Mouse (Mus musculus) adrenal gland, postnatal 25 days (tissue): ENCODE results near the gene Pnpla8. TPM values are rescaled to one million over a fixed set of nuclear protein-coding genes. Genes with fewer than 3 reads are reported as not detected.
"Not testable (repeated sequence)": the region's sequence is repeated elsewhere in the genome, so short reads cannot be mapped to it uniquely, and the experiment has no call there.

Source experiments
- DNase-seq: peaks from one replicate; pipeline ENCODE4 v3.0.0; 2021; ENCODE audit warnings: mixed read lengths
- long read RNA-seq: library from polyadenylated mRNA; stranded (forward); transcript quantifications from one replicate; pipeline ENCODE4 v2.0.0, GENCODE M21; 2021
- total RNA-seq: library from RNA; stranded (reverse); gene quantifications from 2 replicates; pipeline ENCODE4 v1.2.3, GENCODE M21; 2021

Pnpla8 gene
- 120 and 127 TPM in 2 replicates for total RNA-seq
- long read RNA-seq, full-length matches to known transcripts: 172 of 218 reads
- long read RNA-seq, partial matches to known transcripts: 17 of 218 reads
- long read RNA-seq, other reads (novel, unspliced or antisense): 29 of 218 reads

- DNase-seq: not testable (repeated sequence)
These were observed at the start of gene Pnpla8 for GRCm38 (mm10) chr12:44221070-44221469. TSS of gene Pnpla8 (plus strand) at chr12:44221370.

GRCm38 (mm10) chr12:44176331-44177037 is 44.7 kb upstream of the Pnpla8 start:
- DNase-seq: no peak

- no peak for DNase-seq
These were observed 44.2 kb upstream of the Pnpla8 start for GRCm38 (mm10) chr12:44177038-44177355.

GRCm38 (mm10) chr12:44181081-44181982 is 39.8 kb upstream of the Pnpla8 start:
- no peak for DNase-seq

- DNase-seq: no peak
These were observed 23.2 kb upstream of the Pnpla8 start for GRCm38 (mm10) chr12:44197873-44198525.

- peak; percentile 45 for DNase-seq
These were observed 11.9 kb upstream of the Pnpla8 start for GRCm38 (mm10) chr12:44209141-44209823.

- peak; percentile 99 for DNase-seq
These were observed 11.1 kb upstream of the Pnpla8 start, which contains the start of gene Dnajb9 for GRCm38 (mm10) chr12:44209824-44210752. TSS of gene Dnajb9 (minus strand) at chr12:44210326.

- no peak for DNase-seq
These were observed 9.6 kb upstream of the Pnpla8 start for GRCm38 (mm10) chr12:44211555-44211954.

GRCm38 (mm10) chr12:44221651-44222356 is 634 bp downstream of the Pnpla8 start:
- peak; percentile 37 for DNase-seq

- DNase-seq: no peak
These were observed 1.9 kb downstream of the Pnpla8 start for GRCm38 (mm10) chr12:44223044-44223443.

- DNase-seq: no peak
These were observed 3.5 kb downstream of the Pnpla8 start for GRCm38 (mm10) chr12:44224650-44225049.

- no peak for DNase-seq
These were observed 19.9 kb downstream of the Pnpla8 start for GRCm38 (mm10) chr12:44241090-44241489.

- DNase-seq: no peak
These were observed 21.2 kb downstream of the Pnpla8 start for GRCm38 (mm10) chr12:44242407-44242806.

- DNase-seq: no peak
These were observed 24.6 kb downstream of the Pnpla8 start for GRCm38 (mm10) chr12:44245739-44246138.

- no peak for DNase-seq
These were observed 27.3 kb downstream of the Pnpla8 start for GRCm38 (mm10) chr12:44248309-44248977.

- DNase-seq: no peak
These were observed 41.4 kb downstream of the Pnpla8 start for GRCm38 (mm10) chr12:44262612-44263011.

GRCm38 (mm10) chr12:44265651-44266050 is 44.5 kb downstream of the Pnpla8 start:
- no peak for DNase-seq

- DNase-seq: no peak
These were observed 46.0 kb downstream of the Pnpla8 start for GRCm38 (mm10) chr12:44267196-44267595.

GRCm38 (mm10) chr12:44268728-44269302 is 47.6 kb downstream of the Pnpla8 start:
- peak; percentile 100 for DNase-seq
